Mouse (Mus musculus) brain, embryonic 14.5 days (tissue): ENCODE data around the gene Plekhj1.

Experiments
- CTCF ChIP-seq: fragments of 200-500 bp; IDR thresholded peaks from 2 replicates; pipeline ENCODE4 v1.5.1; 2012; ENCODE audit warnings: inconsistent platforms, mild to moderate bottlenecking, moderate library complexity, borderline replicate concordance; ENCODE audit not compliant: insufficient read depth, insufficient read length; ENCODE audit errors: extremely low read depth
- POLR2A ChIP-seq: fragments of 200-500 bp; IDR thresholded peaks from 2 replicates; pipeline ENCODE4 v1.6.1; 2012; ENCODE audit warnings: mild to moderate bottlenecking, inconsistent platforms, borderline replicate concordance; ENCODE audit not compliant: poor library complexity, insufficient read depth, insufficient read length, severe bottlenecking; ENCODE audit errors: extremely low read depth

- TF ChIP-seq CTCF: no peak
- peak; percentile 56; the same call in 1 of the 2 replicates for TF ChIP-seq POLR2A
Measured at GRCm38 (mm10) chr10:80754594-80755290, 43.7 kb downstream of the Plekhj1 start, which contains the start of gene Dot1l.
